Mouse (Mus musculus) embryo, embryonic 11 days (tissue): Measurements from ENCODE around the gene Nalcn.
A peak's percentile ranks its signal among the peaks of the same experiment; 100 is the strongest.

Source experiments
- DNase-seq: peaks from one replicate; pipeline ENCODE4 v3.0.0-alpha.2; 2015

Nalcn gene

GRCm38 (mm10) chr14:123488575-123489207, 138.3 kb downstream of the Nalcn start:
- DNase-seq = no peak

GRCm38 (mm10) chr14:123462026-123462425, 164.9 kb downstream of the Nalcn start:
- no peak for DNase-seq

GRCm38 (mm10) chr14:123446031-123446430, 180.9 kb downstream of the Nalcn start:
- no peak for DNase-seq

GRCm38 (mm10) chr14:123435542-123435941, 191.4 kb downstream of the Nalcn start:
- DNase-seq = no peak

- no peak for DNase-seq
Measured at GRCm38 (mm10) chr14:123376167-123376855, 250.6 kb downstream of the Nalcn start.

GRCm38 (mm10) chr14:123371522-123371921, 255.4 kb downstream of the Nalcn start:
- DNase-seq = peak; percentile 61

- no peak for DNase-seq
Measured at GRCm38 (mm10) chr14:123359691-123360090, 267.3 kb downstream of the Nalcn start.

- DNase-seq = peak; percentile 65
Measured at GRCm38 (mm10) chr14:123352973-123353372, 274.0 kb downstream of the Nalcn start.

GRCm38 (mm10) chr14:123331841-123332240, 295.1 kb downstream of the Nalcn start:
- peak; percentile 10 for DNase-seq

- peak; percentile 30 for DNase-seq
Measured at GRCm38 (mm10) chr14:123314369-123314768, 312.6 kb downstream of the Nalcn start.

- DNase-seq = no peak
Measured at GRCm38 (mm10) chr14:123312371-123312770, 314.6 kb downstream of the Nalcn start.

GRCm38 (mm10) chr14:123296068-123296467, 330.9 kb downstream of the Nalcn start:
- DNase-seq = no peak

GRCm38 (mm10) chr14:123291118-123292007, 335.6 kb downstream of the Nalcn start:
- no peak for DNase-seq

- no peak for DNase-seq
Measured at GRCm38 (mm10) chr14:123282165-123282564, 344.8 kb downstream of the Nalcn start.

GRCm38 (mm10) chr14:123272121-123272520, 354.8 kb downstream of the Nalcn start:
- peak; percentile 18 for DNase-seq

- no peak for DNase-seq
Measured at GRCm38 (mm10) chr14:123240738-123241137, 386.2 kb downstream of the Nalcn start.

GRCm38 (mm10) chr14:123239945-123240344, 387.0 kb downstream of the Nalcn start:
- DNase-seq = peak; percentile 57

- DNase-seq = no peak
Measured at GRCm38 (mm10) chr14:123237002-123237401, 389.9 kb downstream of the Nalcn start.

GRCm38 (mm10) chr14:123232630-123233206, 394.2 kb downstream of the Nalcn start:
- DNase-seq = no peak
